Mouse (Mus musculus) C2C12 (cell line): ENCODE results near the gene Hephl1.

Source experiments
- CTCF ChIP-seq: IDR thresholded peaks from one replicate; pipeline ENCODE4 v1.5.1; 2011; ENCODE audit not compliant: control insufficient read depth, insufficient read depth, insufficient read length
- MYOD1 ChIP-seq: IDR thresholded peaks from one replicate; pipeline ENCODE4 v1.6.1; 2011; ENCODE audit warnings: low read depth; ENCODE audit not compliant: control insufficient read depth, insufficient read length

DNA sequence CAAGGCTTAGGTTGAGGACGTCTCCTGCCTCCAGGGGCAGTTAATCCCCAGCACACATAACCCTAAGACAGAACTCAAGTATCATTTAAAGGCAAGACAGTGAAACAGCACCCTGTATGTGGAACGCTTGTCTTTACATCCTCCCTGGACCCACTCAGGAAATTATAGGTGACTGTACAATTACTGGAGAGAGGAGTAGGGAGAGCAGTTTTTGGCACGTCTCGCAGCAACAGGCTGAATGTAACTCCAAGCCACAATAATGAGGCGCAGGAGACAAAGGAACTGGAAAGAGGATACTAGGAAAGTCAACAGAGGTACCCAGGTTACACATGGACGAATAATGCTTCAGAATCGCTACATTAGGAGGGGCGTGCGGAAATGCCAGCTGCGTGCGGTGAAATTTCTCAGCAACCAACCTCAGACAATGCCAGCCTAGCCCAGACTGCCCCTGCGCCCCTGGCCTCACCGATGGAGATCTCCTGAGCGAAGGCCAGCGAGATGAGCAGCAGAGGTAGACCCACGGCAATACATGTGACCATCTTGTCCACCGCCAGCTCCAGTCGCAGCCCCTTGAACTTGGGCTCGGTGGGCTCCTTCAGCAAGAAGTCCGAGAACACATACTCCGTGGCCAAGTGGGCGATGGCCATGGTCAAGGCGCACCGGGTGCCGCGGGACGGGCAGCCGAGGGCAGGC is 67.4 kb downstream of the Hephl1 start:
- TF ChIP-seq CTCF (no peak), MYOD1 (no peak)
